ENCODE assay signal across 9 mouse cellular contexts in the genomic region with DNA sequence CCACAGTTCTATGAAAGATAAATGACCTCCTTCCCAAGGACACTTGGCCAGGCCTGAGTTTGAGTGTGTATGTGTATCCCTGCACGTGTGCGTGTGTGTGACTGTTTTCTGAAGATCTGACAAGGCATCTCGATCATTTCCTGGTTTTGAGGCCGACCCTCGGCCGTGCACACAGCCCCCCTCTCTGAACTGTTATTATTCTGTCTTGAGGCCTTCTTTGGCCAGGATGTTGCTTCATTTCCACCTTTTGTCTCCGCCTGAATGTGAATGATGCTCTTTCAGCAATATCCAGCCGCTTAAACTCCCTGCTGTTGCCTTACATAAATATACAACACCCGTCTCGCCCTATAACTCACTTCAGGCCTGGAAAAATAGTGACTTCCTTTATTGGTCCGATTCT. TPM values are rescaled to one million over a fixed set of nuclear protein-coding genes. Genes with fewer than 3 reads are reported as not detected.
DNase-seq lines count a peak whose midpoint lies in the region; ATAC-seq and TF ChIP-seq lines count a peak whose summit lies in the region.
"Had no signal": no experiment of that assay in that cellular context is flagged by ENCODE, and none has a peak within 500 bp of the region (broad histone marks: within the 10 kb centered on the region; RNA-seq: fewer than 3 reads in every experiment).

No protein-coding gene starts in this region.

- H3K27ac ChIP-seq in forebrain, embryonic 16.5 days (ENCODE audit: low read length) = no peak overlapping the region

- DNase-seq in brain, embryonic 14.5 days (ENCODE audit: low read depth) = peak; percentile 39
- DNase-seq in heart, adult 18-20 months = peak; percentile 56 to 79
- peak; percentile 81 for DNase-seq in kidney, adult 9 months
- DNase-seq in lung, postnatal 14 days = peak; percentile 39
- DNase-seq in left cerebral cortex, adult 18-20 months (ENCODE audit: low spot score in 2 of 2) = no peak
- DNase-seq: thymus, postnatal 14 days had no signal

- H3K27me3 ChIP-seq in forebrain, embryonic 16.5 days (replicated peaks; ENCODE audit: control insufficient read depth, insufficient read depth, low read length) = no peaks in the 10 kb centered on the region

- H3K4me3 ChIP-seq in forebrain, embryonic 16.5 days (replicated peaks; ENCODE audit: low read length) = no peak overlapping the region

- H3K9ac ChIP-seq in forebrain, embryonic 16.5 days (replicated peaks; ENCODE audit: low read depth, low read length) = no peak overlapping the region

- TF ChIP-seq POLR2A in brain, embryonic 14.5 days (IDR thresholded peaks at IDR 0.05; ENCODE audit: borderline replicate concordance, extremely low read depth, insufficient read depth, insufficient read length, poor library complexity, severe bottlenecking) = no peak

- 71% methylated on average over 11 of the region's 11 CpGs for WGBS in forebrain, embryonic 16.5 days

- H3K4me2 ChIP-seq in forebrain, embryonic 16.5 days (ENCODE audit: low read length) = no peak overlapping the region

- no peak for ATAC-seq in forebrain, embryonic 16.5 days
- ATAC-seq in CD4-positive, CD25-positive, alpha-beta regulatory T cell, adult 4 months = no peak

- TF ChIP-seq CTCF in brain, embryonic 14.5 days (IDR thresholded peaks at IDR 0.05; ENCODE audit: borderline replicate concordance, extremely low read depth, insufficient read depth, insufficient read length) = no peak

- H3K9me3 ChIP-seq in forebrain, embryonic 16.5 days (ENCODE audit: control insufficient read depth, low read length) = no peaks in the 10 kb centered on the region

- no peaks in the 10 kb centered on the region for H3K36me3 ChIP-seq in forebrain, embryonic 16.5 days (ENCODE audit: control insufficient read depth, insufficient read depth)

- H3K4me1 ChIP-seq in forebrain, embryonic 16.5 days (replicated peaks; ENCODE audit: control insufficient read depth, insufficient read depth, low read length) = no peaks in the 10 kb centered on the region

RNA-seq across cellular contexts. Expression of a gene that starts 39.9 kb away (rescaled TPM):
- polyA plus RNA-seq in brain, embryonic 14.5 days (2012; rRNA removed) = not detected in 2 replicates
- not detected for total RNA-seq in heart, adult 18-20 months (2021)
- polyA plus RNA-seq in forebrain, embryonic 16.5 days (2015; fragmentation: Nextera tagmentation; extraction: Ambion mirVana) = not detected in 2 replicates
- polyA plus RNA-seq in CD4-positive, CD25-positive, alpha-beta regulatory T cell, adult 4 months (2017; shearing (Covaris generic)) = not detected
- total RNA-seq in left cerebral cortex, adult 18-20 months (2021) = not detected
- total RNA-seq: left cerebral cortex, postnatal 10 days had no signal

Comparison
In these comparisons a context has a peak if more than half of its experiments do, and no peak if none do; other contexts are left out.
1. DNase-seq: peak in brain, embryonic 14.5 days (single experiment), heart, adult 18-20 months (2 of 2), kidney, adult 9 months (single experiment) and lung, postnatal 14 days (single experiment); none in left cerebral cortex, adult 18-20 months (0 of 2).